Mouse (Mus musculus): ENCODE data around the gene Mgat4b. TPM values are rescaled to one million over a fixed set of nuclear protein-coding genes. Genes with fewer than 3 reads are reported as not detected.

The Mgat4b gene
- total and polyA plus RNA-seq, 3 experiments, result 56.7 to 82.0 (median 78.6) TPM

DNA sequence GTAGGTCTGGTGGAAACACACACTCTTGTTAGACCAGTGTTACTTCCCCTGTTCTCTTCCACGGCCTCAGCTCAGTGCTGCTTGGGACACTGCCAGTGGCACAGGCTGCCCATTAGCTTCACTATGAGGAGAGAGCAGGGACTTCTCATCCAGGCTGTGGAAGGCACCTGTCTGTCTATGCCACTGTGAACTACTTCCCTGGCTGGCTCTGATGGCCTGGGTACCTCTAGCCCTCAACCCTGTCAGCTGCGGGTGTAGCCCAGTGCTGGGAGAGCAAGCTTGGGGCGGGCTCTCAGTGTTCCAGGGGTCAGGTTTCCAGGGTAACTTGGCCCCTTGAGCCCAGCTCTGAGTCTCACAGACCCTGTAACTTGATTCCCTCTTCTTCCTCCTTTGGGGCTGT lies 18.1 kb downstream of the Mgat4b start:
- no peak for DNase-seq
- intact Hi-C loops (cut with DNase I), result loop anchor here (10.0 kb wide), 1 partner anchor 244 kb away; no protein-coding TSS in a partner anchor
- H3K79me2 ChIP-seq (replicated peaks; ENCODE audit: control insufficient read depth, insufficient read depth, low read length), result no peaks in the 10 kb centered on the region
- TF ChIP-seq CTCF (IDR thresholded peaks at IDR 0.05) (no peak), POLR2A (IDR thresholded peaks at IDR 0.05; ENCODE audit: insufficient read depth, low read depth, low read length) (no peak), EP300 (IDR thresholded peaks at IDR 0.05; ENCODE audit: insufficient read depth, low read depth, low read length) (no peak)
- H3K36me3 ChIP-seq (ENCODE audit: control insufficient read depth, insufficient read depth, low read length), result no peaks in the 10 kb centered on the region
- 43% methylated on average over 3 of the region's 3 CpGs for WGBS
- H3K9ac ChIP-seq (ENCODE audit: low read depth, low read length), result no peak overlapping the region; the same call in 1 of the 2 replicates
- no peak overlapping the region; the same call in 1 of the 2 replicates for H3K27ac ChIP-seq
- no peaks in the 10 kb centered on the region for H3K27me3 ChIP-seq (ENCODE audit: control insufficient read depth, insufficient read depth, low read length)
- H3K4me3 ChIP-seq, result no peak overlapping the region
- H3K4me1 ChIP-seq (ENCODE audit: control insufficient read depth, insufficient read depth, low read length), result peaks cover 29% of the 10 kb centered on the region

GRCm38 (mm10) chr11:50229252-50229910 lies 18.7 kb downstream of the Mgat4b start:
- H3K4me1 ChIP-seq (ENCODE audit: control insufficient read depth, insufficient read depth, low read length), result peaks cover 28% of the 10 kb centered on the region
- no peaks in the 10 kb centered on the region for H3K36me3 ChIP-seq (ENCODE audit: control insufficient read depth, insufficient read depth, low read length)
- DNase-seq, result no peak
- no peak overlapping the region for H3K4me3 ChIP-seq
- H3K9ac ChIP-seq (ENCODE audit: low read depth, low read length), result no peak overlapping the region; the same call in 1 of the 2 replicates
- no peaks in the 10 kb centered on the region for H3K79me2 ChIP-seq (replicated peaks; ENCODE audit: control insufficient read depth, insufficient read depth, low read length)
- peak overlapping the region; percentile 12; the same call in 1 of the 2 replicates for H3K27ac ChIP-seq
- intact Hi-C loops (cut with DNase I), result loop anchor here (10.0 kb wide), 1 partner anchor 245 kb away; no protein-coding TSS in a partner anchor
- 55% methylated on average over 7 of the region's 7 CpGs for WGBS
- TF ChIP-seq POLR2A (IDR thresholded peaks at IDR 0.05; ENCODE audit: insufficient read depth, low read depth, low read length) (no peak), CTCF (IDR thresholded peaks at IDR 0.05) (no peak), EP300 (IDR thresholded peaks at IDR 0.05; ENCODE audit: insufficient read depth, low read depth, low read length) (no peak)
- H3K27me3 ChIP-seq (ENCODE audit: control insufficient read depth, insufficient read depth, low read length), result no peaks in the 10 kb centered on the region

- DNase-seq, result no peak
- no peak overlapping the region for H3K4me3 ChIP-seq
- WGBS, result 71% methylated on average over 45 of the region's 45 CpGs
- no peak overlapping the region for H3K9ac ChIP-seq (ENCODE audit: low read depth, low read length)
- peaks cover 28% of the 10 kb centered on the region for H3K4me1 ChIP-seq (ENCODE audit: control insufficient read depth, insufficient read depth, low read length)
- no peak for TF ChIP-seq POLR2A (IDR thresholded peaks at IDR 0.05; ENCODE audit: insufficient read depth, low read depth, low read length)
- no peak for TF ChIP-seq EP300 (IDR thresholded peaks at IDR 0.05; ENCODE audit: insufficient read depth, low read depth, low read length)
- no peak for TF ChIP-seq CTCF (IDR thresholded peaks at IDR 0.05)
- intact Hi-C loops (cut with DNase I), result no loop called here
- no peak overlapping the region for H3K27ac ChIP-seq
- H3K79me2 ChIP-seq (replicated peaks; ENCODE audit: control insufficient read depth, insufficient read depth, low read length), result no peaks in the 10 kb centered on the region
- H3K36me3 ChIP-seq (ENCODE audit: control insufficient read depth, insufficient read depth, low read length), result no peaks in the 10 kb centered on the region
- H3K27me3 ChIP-seq (ENCODE audit: control insufficient read depth, insufficient read depth, low read length), result no peaks in the 10 kb centered on the region
Observed at GRCm38 (mm10) chr11:50230481-50231304, 20.0 kb downstream of the Mgat4b start.

DNA sequence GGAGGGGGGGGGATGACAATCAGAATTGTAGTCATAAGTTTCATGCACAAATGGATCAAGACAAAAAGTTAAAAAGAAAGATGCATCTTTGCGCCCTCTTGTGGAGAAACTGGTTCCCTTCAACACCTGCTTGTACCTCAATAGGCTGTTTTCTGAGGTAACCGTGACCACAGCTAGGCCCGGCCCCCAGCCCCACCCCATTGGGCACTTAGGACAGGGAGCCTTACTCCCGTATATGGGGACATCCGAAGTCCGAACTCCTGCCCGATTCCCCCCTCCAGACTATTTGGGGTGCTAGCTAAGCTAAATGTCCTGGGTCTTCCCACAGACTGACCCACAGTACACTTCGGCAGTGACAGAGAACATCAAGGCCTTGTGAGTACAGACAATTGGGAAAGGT lies 20.7 kb downstream of the Mgat4b start:
- Histone ChIP-seq H3K4me1 (ENCODE audit: control insufficient read depth, insufficient read depth, low read length) (peaks cover 27% of the 10 kb centered on the region), H3K27ac (no peak overlapping the region), H3K9ac (ENCODE audit: low read depth, low read length) (no peak overlapping the region), H3K79me2 (replicated peaks; ENCODE audit: control insufficient read depth, insufficient read depth, low read length) (no peaks in the 10 kb centered on the region), H3K36me3 (ENCODE audit: control insufficient read depth, insufficient read depth, low read length) (no peaks in the 10 kb centered on the region), H3K4me3 (no peak overlapping the region), H3K27me3 (ENCODE audit: control insufficient read depth, insufficient read depth, low read length) (no peaks in the 10 kb centered on the region)
- 44% methylated on average over 8 of the region's 8 CpGs for WGBS
- intact Hi-C loops (cut with DNase I), result no loop called here
- TF ChIP-seq EP300 (IDR thresholded peaks at IDR 0.05; ENCODE audit: insufficient read depth, low read depth, low read length) (no peak), CTCF (IDR thresholded peaks at IDR 0.05) (peak; percentile 74), POLR2A (IDR thresholded peaks at IDR 0.05; ENCODE audit: insufficient read depth, low read depth, low read length) (no peak)
- DNase-seq, result no peak

- no peaks in the 10 kb centered on the region for H3K36me3 ChIP-seq (ENCODE audit: control insufficient read depth, insufficient read depth, low read length)
- no peaks in the 10 kb centered on the region for H3K27me3 ChIP-seq (ENCODE audit: control insufficient read depth, insufficient read depth, low read length)
- intact Hi-C loops (cut with DNase I), result no loop called here
- H3K79me2 ChIP-seq (replicated peaks; ENCODE audit: control insufficient read depth, insufficient read depth, low read length), result no peaks in the 10 kb centered on the region
- WGBS, result 86% methylated on average over 13 of the region's 13 CpGs
- H3K4me3 ChIP-seq, result no peak overlapping the region
- TF ChIP-seq EP300 (IDR thresholded peaks at IDR 0.05; ENCODE audit: insufficient read depth, low read depth, low read length), result no peak
- no peak for TF ChIP-seq CTCF (IDR thresholded peaks at IDR 0.05)
- TF ChIP-seq POLR2A (IDR thresholded peaks at IDR 0.05; ENCODE audit: insufficient read depth, low read depth, low read length), result no peak
- H3K4me1 ChIP-seq (ENCODE audit: control insufficient read depth, insufficient read depth, low read length), result peaks cover 14% of the 10 kb centered on the region
- H3K9ac ChIP-seq (ENCODE audit: low read depth, low read length), result no peak overlapping the region
- H3K27ac ChIP-seq, result no peak overlapping the region
- DNase-seq, result no peak
Observed at GRCm38 (mm10) chr11:50233022-50233421, 22.3 kb downstream of the Mgat4b start.

DNA sequence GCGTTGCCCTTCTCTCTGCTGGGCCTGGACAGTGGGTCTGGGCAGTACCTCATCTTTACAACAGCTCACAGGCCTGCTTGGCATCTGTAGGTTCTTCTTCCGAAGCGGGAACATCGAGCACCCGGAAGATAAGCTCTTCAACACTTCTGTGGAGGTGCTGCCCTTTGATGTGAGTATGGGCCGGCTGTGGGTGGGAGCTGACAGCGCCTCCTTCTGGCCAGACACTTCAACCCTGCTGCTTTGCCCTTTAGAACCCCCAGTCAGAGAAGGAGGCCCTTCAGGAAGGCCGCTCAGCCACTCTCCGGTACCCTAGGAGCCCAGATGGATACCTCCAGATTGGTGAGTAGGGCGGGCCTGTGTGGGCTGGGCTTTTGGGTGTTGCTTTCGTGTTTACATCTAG lies 23.3 kb downstream of the Mgat4b start:
- intact Hi-C loops (cut with DNase I), result no loop called here
- H3K79me2 ChIP-seq (replicated peaks; ENCODE audit: control insufficient read depth, insufficient read depth, low read length), result no peaks in the 10 kb centered on the region
- H3K27me3 ChIP-seq (ENCODE audit: control insufficient read depth, insufficient read depth, low read length), result no peaks in the 10 kb centered on the region
- H3K4me1 ChIP-seq (ENCODE audit: control insufficient read depth, insufficient read depth, low read length), result peaks cover 7% of the 10 kb centered on the region
- no peak overlapping the region for H3K9ac ChIP-seq (ENCODE audit: low read depth, low read length)
- H3K4me3 ChIP-seq, result no peak overlapping the region
- TF ChIP-seq CTCF (IDR thresholded peaks at IDR 0.05), result peak; percentile 46
- TF ChIP-seq POLR2A (IDR thresholded peaks at IDR 0.05; ENCODE audit: insufficient read depth, low read depth, low read length), result no peak
- DNase-seq, result no peak
- 83% methylated on average over 11 of the region's 11 CpGs for WGBS
- H3K36me3 ChIP-seq (ENCODE audit: control insufficient read depth, insufficient read depth, low read length), result no peaks in the 10 kb centered on the region
- no peak overlapping the region for H3K27ac ChIP-seq

All from heart, adult 2 months (tissue).